Mouse (Mus musculus): Measurements from ENCODE around the gene Ppil4. TPM values are rescaled to one million over a fixed set of nuclear protein-coding genes. Genes with fewer than 3 reads are reported as not detected.

Ppil4 gene
- polyA plus RNA-seq, 1 experiment = 12.3 TPM

GRCm38 (mm10) chr10:7861937-7862657 is 69.4 kb downstream of the Ppil4 start:
- Histone ChIP-seq H3K27ac (replicated peaks; ENCODE audit: low read depth, low read length) (no peak overlapping the region), H3K4me3 (ENCODE audit: insufficient read depth, low read depth, low read length) (no peak overlapping the region)

GRCm38 (mm10) chr10:7863411-7863810 is 70.7 kb downstream of the Ppil4 start:
- Histone ChIP-seq H3K4me1 (ENCODE audit: control insufficient read depth, insufficient read depth, insufficient read length, low read length) (no peaks in the 10 kb centered on the region), H3K27ac (replicated peaks; ENCODE audit: low read depth, low read length) (no peak overlapping the region), H3K4me3 (ENCODE audit: insufficient read depth, low read depth, low read length) (no peak overlapping the region)

More at GRCm38 (mm10) chr10:7861937-7862657, 69.4 kb downstream of the Ppil4 start:
- no peaks in the 10 kb centered on the region for H3K4me1 ChIP-seq (ENCODE audit: control insufficient read depth, insufficient read depth, insufficient read length, low read length)

- Histone ChIP-seq H3K27ac (replicated peaks; ENCODE audit: low read depth, low read length) (no peak overlapping the region), H3K4me3 (ENCODE audit: insufficient read depth, low read depth, low read length) (no peak overlapping the region), H3K4me1 (ENCODE audit: control insufficient read depth, insufficient read depth, insufficient read length, low read length) (no peaks in the 10 kb centered on the region)
These were observed 71.5 kb downstream of the Ppil4 start for GRCm38 (mm10) chr10:7864184-7864583.

DNA sequence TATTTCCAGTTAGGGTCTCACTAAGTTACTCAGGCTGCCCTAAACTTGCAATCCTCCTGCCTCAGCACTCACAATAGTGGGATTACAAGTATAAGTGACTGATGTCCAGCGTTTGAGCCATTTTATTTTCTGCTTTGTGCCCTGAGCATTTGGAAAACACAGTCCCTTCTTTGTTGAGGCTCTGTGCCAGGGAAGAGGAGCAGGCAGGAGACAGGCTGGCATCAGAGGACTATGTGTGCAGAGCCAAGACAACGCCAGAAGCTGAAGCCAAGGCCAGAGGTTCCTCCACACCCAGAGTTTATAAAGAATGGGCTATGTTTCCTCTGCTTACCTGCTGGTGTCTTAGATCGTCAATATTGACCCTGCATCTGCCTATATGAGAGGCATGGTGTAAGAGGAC is 72.1 kb downstream of the Ppil4 start:
- no peaks in the 10 kb centered on the region for H3K4me1 ChIP-seq (ENCODE audit: control insufficient read depth, insufficient read depth, insufficient read length, low read length)
- H3K27ac ChIP-seq (replicated peaks; ENCODE audit: low read depth, low read length) = no peak overlapping the region
- H3K4me3 ChIP-seq (ENCODE audit: insufficient read depth, low read depth, low read length) = no peak overlapping the region

DNA sequence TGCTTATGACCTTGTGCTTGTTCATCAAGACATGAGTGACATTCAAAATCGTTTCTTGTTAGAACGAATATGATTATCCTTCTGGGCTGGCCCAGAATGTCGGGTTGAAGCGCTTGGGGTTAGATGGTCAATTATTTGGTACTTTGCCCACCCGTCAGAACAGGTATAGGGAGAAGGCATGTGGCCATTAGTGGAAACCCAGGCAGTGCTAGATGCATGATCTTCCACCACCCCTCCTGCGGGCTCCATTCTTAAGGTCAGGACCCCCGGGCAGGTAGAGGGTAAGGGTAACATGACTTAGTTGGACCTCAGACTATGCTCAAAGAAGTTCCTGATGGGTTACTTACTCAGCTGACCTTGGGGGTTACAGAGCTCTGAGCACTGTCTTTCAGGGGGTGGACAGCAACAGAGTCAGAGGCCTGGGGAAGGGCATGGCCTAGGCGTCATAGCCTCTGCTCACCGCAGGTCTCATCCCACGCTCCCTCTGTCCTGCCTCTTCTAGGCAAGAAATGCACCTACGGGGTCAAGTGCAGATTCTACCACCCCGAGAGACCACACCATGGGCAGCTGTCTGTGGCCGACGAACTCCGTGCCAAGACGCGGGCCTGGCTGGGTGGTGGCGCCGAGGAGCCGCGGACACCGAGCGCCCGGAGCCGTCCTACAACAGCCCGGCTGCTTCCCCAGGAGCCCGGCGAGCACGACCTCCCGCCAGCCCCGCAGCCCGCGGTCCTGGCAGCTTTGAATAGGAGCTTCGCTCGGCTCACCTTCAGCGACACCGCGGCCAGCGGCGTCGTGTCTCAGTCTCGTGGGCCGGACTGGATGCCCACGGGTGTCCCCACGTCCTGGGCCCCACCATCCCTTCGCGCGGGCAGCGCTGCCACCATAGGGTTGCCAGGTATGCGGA is 74.3 kb downstream of the Ppil4 start:
- Histone ChIP-seq H3K4me1 (ENCODE audit: control insufficient read depth, insufficient read depth, insufficient read length, low read length) (peaks cover 5% of the 10 kb centered on the region; the same call in 1 of the 2 replicates), H3K27ac (replicated peaks; ENCODE audit: low read depth, low read length) (no peak overlapping the region), H3K4me3 (ENCODE audit: insufficient read depth, low read depth, low read length) (no peak overlapping the region)

DNA sequence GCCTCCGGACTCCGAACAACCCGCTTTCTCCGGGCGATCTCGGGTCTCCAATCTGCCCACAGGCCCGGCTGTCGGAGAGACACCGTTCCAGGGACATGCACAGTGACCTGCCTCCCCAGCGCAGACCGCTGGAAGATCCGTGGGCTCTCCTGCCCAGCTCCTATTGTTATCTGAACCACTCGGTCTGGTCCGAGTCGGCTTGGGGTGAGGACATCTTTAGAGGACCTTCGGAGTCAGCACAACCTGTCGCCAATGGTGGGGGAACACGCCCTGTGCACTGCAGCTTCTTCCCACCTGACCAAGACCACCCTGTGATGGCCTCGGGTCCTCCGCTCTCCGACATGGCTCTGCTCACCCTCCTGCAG is 75.0 kb downstream of the Ppil4 start:
- Histone ChIP-seq H3K4me1 (ENCODE audit: control insufficient read depth, insufficient read depth, insufficient read length, low read length) (peaks cover 5% of the 10 kb centered on the region; the same call in 1 of the 2 replicates), H3K27ac (replicated peaks; ENCODE audit: low read depth, low read length) (no peak overlapping the region), H3K4me3 (ENCODE audit: insufficient read depth, low read depth, low read length) (no peak overlapping the region)

- Histone ChIP-seq H3K27ac (replicated peaks; ENCODE audit: low read depth, low read length) (no peak overlapping the region), H3K4me3 (ENCODE audit: insufficient read depth, low read depth, low read length) (no peak overlapping the region), H3K4me1 (ENCODE audit: control insufficient read depth, insufficient read depth, insufficient read length, low read length) (peaks cover 5% of the 10 kb centered on the region; the same call in 1 of the 2 replicates)
These were observed 77.1 kb downstream of the Ppil4 start for GRCm38 (mm10) chr10:7869746-7870145.

- Histone ChIP-seq H3K4me3 (ENCODE audit: insufficient read depth, low read depth, low read length) (no peak overlapping the region), H3K4me1 (ENCODE audit: control insufficient read depth, insufficient read depth, insufficient read length, low read length) (peaks cover 5% of the 10 kb centered on the region; the same call in 1 of the 2 replicates), H3K27ac (replicated peaks; ENCODE audit: low read depth, low read length) (no peak overlapping the region)
These were observed 78.1 kb downstream of the Ppil4 start for GRCm38 (mm10) chr10:7870571-7871315.

GRCm38 (mm10) chr10:7871381-7872020 is 78.8 kb downstream of the Ppil4 start:
- peaks cover 5% of the 10 kb centered on the region; the same call in 1 of the 2 replicates for H3K4me1 ChIP-seq (ENCODE audit: control insufficient read depth, insufficient read depth, insufficient read length, low read length)
- H3K27ac ChIP-seq (replicated peaks; ENCODE audit: low read depth, low read length) = no peak overlapping the region
- H3K4me3 ChIP-seq (ENCODE audit: insufficient read depth, low read depth, low read length) = no peak overlapping the region

Other genes starting within 250 kb of the Ppil4 start
- 1.6 and 2.0 TPM in 2 replicates for gene Lrp11, start 203.1 kb upstream of the Ppil4 start, polyA plus RNA-seq (2012; ENCODE audit: insufficient read depth, insufficient read length, missing spikeins)
- gene Nup43, start 125.4 kb upstream of the Ppil4 start, polyA plus RNA-seq (2012; ENCODE audit: insufficient read depth, insufficient read length, missing spikeins) = 5.9 and 6.7 TPM in 2 replicates
- gene Pcmt1, start 111.8 kb upstream of the Ppil4 start, polyA plus RNA-seq (2012; ENCODE audit: insufficient read depth, insufficient read length, missing spikeins) = 37.1 and 42.8 TPM in 2 replicates
- 11.2 and 13.1 TPM in 2 replicates for gene Lats1, start 111.7 kb upstream of the Ppil4 start, polyA plus RNA-seq (2012; ENCODE audit: insufficient read depth, insufficient read length, missing spikeins)
- 33.3 and 54.1 TPM in 2 replicates for gene Katna1, start 66.9 kb upstream of the Ppil4 start, polyA plus RNA-seq (2012; ENCODE audit: insufficient read depth, insufficient read length, missing spikeins)
- gene Ginm1, start 67 bp upstream of the Ppil4 start, polyA plus RNA-seq (2012; ENCODE audit: insufficient read depth, insufficient read length, missing spikeins) = 477 and 502 TPM in 2 replicates
- 0.29 and 0.32 TPM in 2 replicates for gene Zc3h12d, start 39.6 kb downstream of the Ppil4 start, polyA plus RNA-seq (2012; ENCODE audit: insufficient read depth, insufficient read length, missing spikeins)
- gene Tab2, start 163.3 kb downstream of the Ppil4 start, polyA plus RNA-seq (2012; ENCODE audit: insufficient read depth, insufficient read length, missing spikeins) = 38.1 and 53.4 TPM in 2 replicates